Mouse (Mus musculus) embryo, embryonic 11 days (tissue): Measurements from ENCODE around the gene Cdk5r2.

Source experiments
- DNase-seq: peaks from one replicate; pipeline ENCODE4 v3.0.0-alpha.2; 2015

Cdk5r2 gene

GRCm38 (mm10) chr1:74893134-74893855 is 38.6 kb downstream of the Cdk5r2 start, which contains the start of gene Cryba2:
TSS of gene Cryba2 (minus strand) at chr1:74893143.
- peak; percentile 78 for DNase-seq

GRCm38 (mm10) chr1:74894966-74895365 is 40.2 kb downstream of the Cdk5r2 start:
- peak; percentile 70 for DNase-seq

GRCm38 (mm10) chr1:74897976-74898375 is 43.2 kb downstream of the Cdk5r2 start:
- DNase-seq: peak; percentile 30

GRCm38 (mm10) chr1:74898656-74899431 is 44.1 kb downstream of the Cdk5r2 start:
- no peak for DNase-seq

GRCm38 (mm10) chr1:74900341-74901285 is 45.9 kb downstream of the Cdk5r2 start:
- DNase-seq: peak; percentile 44

GRCm38 (mm10) chr1:74901686-74902085 is 47.0 kb downstream of the Cdk5r2 start:
- DNase-seq: peak; percentile 57

- no peak for DNase-seq
Observed at GRCm38 (mm10) chr1:74902191-74902590, 47.5 kb downstream of the Cdk5r2 start.
